In genomic region chr4:149849035-149849434, GRCm38 (mm10) we compare ENCODE assay signal across 24 mouse cellular contexts.
"Had no signal": no experiment of that assay in that cellular context is flagged by ENCODE, and none has a peak within 500 bp of the region (broad histone marks: within the 10 kb centered on the region; RNA-seq: fewer than 3 reads in every experiment).

No protein-coding gene starts in this region.

- H3K4me3 ChIP-seq: limb, embryonic 10.5 days; limb, embryonic 13.5 days; liver, embryonic 12.5 days; liver, embryonic 15.5 days; lung, embryonic 15.5 days; megakaryocyte, embryonic 14.5 days; midbrain, embryonic 10.5 days; midbrain, embryonic 15.5 days; neural tube, embryonic 13.5 days; stomach, embryonic 15.5 days had no signal

- DNase-seq: kidney, adult 18-20 months; kidney, adult 9 months; kidney, postnatal 14 days; kidney, postnatal 4 days; layer of hippocampus, adult 9-11 months; liver; lung, adult 18-20 months; lung, postnatal 10 days; lung, postnatal 36 days; right cerebral cortex, postnatal 4 days; spleen, adult 18-20 months; thymus, adult 2 months; thymus, postnatal 14 days; thymus, postnatal 4 days had no signal

- H3K27ac ChIP-seq: limb, embryonic 10.5 days; limb, embryonic 13.5 days; liver, embryonic 12.5 days; liver, embryonic 15.5 days; lung, embryonic 15.5 days; midbrain, embryonic 10.5 days; midbrain, embryonic 15.5 days; neural tube, embryonic 13.5 days; stomach, embryonic 15.5 days had no signal

- H3K9me3 ChIP-seq: limb, embryonic 10.5 days; limb, embryonic 13.5 days; liver, embryonic 12.5 days; liver, embryonic 15.5 days; lung, embryonic 15.5 days; midbrain, embryonic 10.5 days; midbrain, embryonic 15.5 days; neural tube, embryonic 13.5 days; stomach, embryonic 15.5 days had no signal

- H3K9ac ChIP-seq: limb, embryonic 13.5 days; liver, embryonic 12.5 days; liver, embryonic 15.5 days; lung, embryonic 15.5 days; midbrain, embryonic 15.5 days; neural tube, embryonic 13.5 days; stomach, embryonic 15.5 days had no signal

- H3K36me3 ChIP-seq: limb, embryonic 10.5 days; limb, embryonic 13.5 days; liver, embryonic 12.5 days; liver, embryonic 15.5 days; lung, embryonic 15.5 days; midbrain, embryonic 10.5 days; midbrain, embryonic 15.5 days; neural tube, embryonic 13.5 days; stomach, embryonic 15.5 days had no signal

- H3K27me3 ChIP-seq: limb, embryonic 13.5 days; liver, embryonic 15.5 days; lung, embryonic 15.5 days; midbrain, embryonic 15.5 days; neural tube, embryonic 13.5 days; stomach, embryonic 15.5 days had no signal

- ATAC-seq: liver, embryonic 12.5 days; midbrain, embryonic 15.5 days had no signal

- H3K4me2 ChIP-seq: limb, embryonic 13.5 days; liver, embryonic 12.5 days; liver, embryonic 15.5 days; lung, embryonic 15.5 days; midbrain, embryonic 15.5 days; neural tube, embryonic 13.5 days; stomach, embryonic 15.5 days had no signal
